Mouse (Mus musculus): ENCODE data around the gene BC005537.

- no peak for TF ChIP-seq CTCF (IDR thresholded peaks at IDR 0.05; ENCODE audit: borderline replicate concordance, extremely low read depth, insufficient read depth, insufficient read length)
- no peak for TF ChIP-seq POLR2A (IDR thresholded peaks at IDR 0.05; ENCODE audit: borderline replicate concordance, extremely low read depth, insufficient read depth, insufficient read length, poor library complexity, severe bottlenecking)
Observed at GRCm38 (mm10) chr13:24832131-24832810, 30.8 kb downstream of the BC005537 start.

All from brain, embryonic 14.5 days (tissue).